Mouse (Mus musculus): ENCODE measurements at regions not wholly inside any gene's neighbourhood (a gene's known extent, or its start where the extent isn't known, plus 50 kb on each side); places are given as distances from the start of the nearest gene placed in this dataset.

GRCm38 (mm10) chr1:92386752-92387151, 86.9 kb downstream of the Ndufa10 start:
- no peak for DNase-seq (ENCODE audit: low spot score in 2 of 2)

DNA sequence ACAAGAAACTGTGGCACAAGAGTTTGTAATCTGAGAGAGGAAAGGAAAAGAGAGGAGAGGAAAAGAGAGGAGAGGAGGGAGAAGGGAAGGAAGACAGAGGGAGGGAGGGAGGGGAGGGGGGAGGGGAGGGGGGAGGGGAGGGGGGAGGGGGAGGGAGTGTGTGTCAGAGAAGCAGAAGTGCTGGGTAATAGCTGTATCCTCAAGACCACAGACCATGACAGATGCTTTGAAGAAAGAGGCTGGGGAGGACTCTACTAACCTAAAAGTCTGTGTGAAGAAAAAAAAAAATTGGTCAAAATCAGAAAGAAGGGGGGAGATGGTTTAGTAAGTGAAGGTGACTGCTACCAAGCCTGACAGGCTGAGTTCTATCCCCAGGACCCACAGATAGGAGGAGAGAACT, 88.7 kb downstream of the Ndufa10 start:
- no peak for DNase-seq (ENCODE audit: low spot score in 2 of 2)

- DNase-seq (ENCODE audit: low spot score in 2 of 2), result no peak
Measured at GRCm38 (mm10) chr1:92383749-92384148, 89.9 kb downstream of the Ndufa10 start.

DNA sequence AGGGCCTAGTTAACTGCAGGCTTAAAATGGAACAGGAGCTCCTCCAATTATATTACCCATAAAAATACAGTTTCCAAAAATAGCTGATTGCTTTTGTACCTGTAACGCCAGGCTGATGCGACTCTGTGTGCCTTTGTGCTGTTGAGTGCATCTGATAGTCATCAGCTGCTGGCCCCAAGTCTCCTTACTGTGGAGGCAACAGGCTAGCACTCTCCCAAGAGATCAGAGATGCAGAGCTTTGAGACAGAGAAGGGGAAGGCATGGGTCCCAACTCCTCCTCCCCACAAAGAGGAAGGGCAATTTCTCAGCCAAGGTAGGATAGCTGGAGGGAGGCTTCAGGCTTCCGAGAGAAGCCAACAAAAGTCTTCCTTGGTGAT, 94.2 kb downstream of the Ndufa10 start:
- DNase-seq (ENCODE audit: low spot score in 2 of 2), result no peak

DNA sequence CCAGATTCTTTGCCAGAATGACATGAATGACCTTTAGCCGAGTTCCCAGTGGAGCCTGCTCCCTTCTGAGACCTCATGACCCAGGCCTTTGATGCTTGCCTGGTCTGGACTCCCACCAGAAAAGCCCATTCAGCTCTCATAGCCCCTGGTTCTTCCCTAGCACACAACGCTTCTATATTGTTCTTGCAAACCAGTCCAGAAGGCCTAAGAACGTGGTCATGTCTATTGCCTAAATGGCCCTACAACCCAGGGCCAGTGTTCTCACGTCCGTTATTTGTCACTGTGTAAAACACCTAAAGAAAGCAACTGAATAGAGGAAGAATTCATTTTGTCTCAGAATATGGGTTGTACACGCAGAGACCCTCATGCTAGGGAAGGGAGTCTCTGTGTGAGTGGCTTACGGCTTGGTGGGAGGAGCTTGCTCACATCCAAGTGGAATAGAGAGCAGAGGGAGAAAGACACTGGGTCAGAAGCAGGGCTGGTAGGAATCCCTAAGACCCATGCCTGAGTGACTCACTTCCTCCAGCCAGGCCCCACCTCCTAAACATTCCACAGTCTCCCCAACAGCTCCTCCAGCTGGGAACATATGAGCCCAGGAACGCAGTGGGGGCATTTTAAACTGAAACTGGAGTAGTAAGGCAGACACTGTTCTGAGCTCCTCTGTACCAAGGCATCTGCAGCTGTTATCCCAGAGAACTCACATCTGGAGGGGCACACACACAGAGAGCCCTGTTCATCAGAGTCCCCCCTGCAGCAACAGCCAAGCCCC, 94.7 kb downstream of the Ndufa10 start:
- no peak for DNase-seq (ENCODE audit: low spot score in 2 of 2)

- DNase-seq (ENCODE audit: low spot score in 2 of 2), result no peak
Measured at GRCm38 (mm10) chr1:92376456-92376855, 97.2 kb downstream of the Ndufa10 start.

DNA sequence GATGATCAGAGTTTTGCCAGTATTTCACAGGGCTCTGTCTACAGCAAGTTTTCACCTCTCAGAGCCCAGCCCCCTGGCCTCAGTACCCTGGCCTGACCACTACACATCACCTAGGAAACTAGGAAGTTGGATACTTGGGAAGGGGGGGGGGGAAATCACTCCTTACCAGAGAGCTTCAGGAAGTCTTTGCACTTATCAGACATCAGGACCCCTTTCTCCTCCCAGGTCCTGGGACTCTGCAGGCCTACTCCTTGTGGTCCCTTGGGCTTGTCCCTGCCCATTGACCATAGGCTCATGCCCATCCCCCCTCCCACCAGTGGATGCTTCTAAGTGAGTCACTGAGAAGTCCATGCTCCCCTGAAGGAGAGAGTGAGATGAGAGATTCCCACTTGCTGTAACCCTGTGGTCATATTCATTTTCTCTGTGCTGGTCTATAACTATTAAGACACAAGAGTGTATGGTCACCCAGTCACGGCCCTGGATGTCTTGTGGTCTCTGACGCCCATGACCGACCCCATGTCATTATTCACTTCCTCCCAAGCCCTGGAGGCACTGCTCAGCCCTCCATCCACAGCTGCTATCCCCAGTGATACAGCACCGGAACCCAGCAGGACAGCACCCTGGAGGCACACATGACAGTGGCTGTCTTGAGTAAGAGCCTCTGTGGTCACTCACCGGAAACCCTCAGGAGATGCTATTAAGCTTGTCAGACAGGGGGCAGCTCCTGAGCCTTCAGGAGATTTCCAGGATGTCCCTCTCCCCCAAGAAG, 101.3 kb downstream of the Ndufa10 start:
- no peak for DNase-seq (ENCODE audit: low spot score in 2 of 2)

DNA sequence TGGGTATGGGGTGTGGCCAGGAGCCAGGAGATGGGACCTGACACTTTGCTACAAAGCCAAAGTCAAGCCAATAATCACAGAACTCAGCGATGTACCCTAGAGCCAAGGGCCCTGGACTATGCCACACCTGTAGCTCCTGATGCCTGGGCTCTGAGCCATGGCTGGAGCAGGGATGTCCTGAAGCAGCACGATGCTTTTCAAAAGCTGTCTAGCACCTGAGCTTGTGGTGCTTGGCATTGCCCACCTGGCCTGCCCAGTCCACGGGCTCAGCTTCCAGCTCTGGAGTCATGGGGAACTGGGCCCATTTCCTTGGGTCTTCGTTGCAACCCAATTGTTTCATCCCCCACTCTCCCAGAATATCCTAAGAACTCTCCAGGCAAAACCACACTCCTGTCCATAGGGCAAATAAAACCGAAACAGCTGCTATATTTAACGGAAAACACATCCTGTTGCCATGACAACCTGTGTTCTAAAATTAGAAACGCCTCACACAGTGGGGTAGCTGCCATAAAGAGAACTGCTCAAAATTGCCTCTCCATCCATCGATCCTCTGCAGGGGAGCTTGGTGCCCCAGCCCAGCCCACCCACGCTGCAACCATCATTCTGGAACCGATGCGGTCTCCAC, 102.2 kb downstream of the Ndufa10 start:
- DNase-seq (ENCODE audit: low spot score in 2 of 2), result peak; percentile 25 to 65

DNA sequence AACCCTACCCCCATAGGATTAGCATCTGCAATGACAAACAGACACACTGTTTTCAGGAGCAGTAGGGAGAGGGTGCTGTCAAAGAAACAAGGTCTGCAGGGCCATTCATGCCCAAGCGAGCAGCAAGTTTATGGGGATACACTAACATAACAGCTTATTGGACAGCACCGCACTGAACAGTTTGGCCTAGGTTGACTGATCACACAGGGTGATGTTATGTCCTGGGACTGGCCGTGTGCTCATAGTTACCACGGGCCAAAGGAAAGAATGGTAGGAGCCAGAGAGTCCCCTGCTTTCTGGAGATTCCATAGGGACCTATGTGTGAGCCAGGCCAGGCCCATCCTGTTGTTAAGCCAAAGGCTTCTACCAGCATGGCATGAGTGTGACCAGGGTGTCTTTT, 102.8 kb downstream of the Ndufa10 start:
- DNase-seq (ENCODE audit: low spot score in 2 of 2), result no peak

- DNase-seq (ENCODE audit: low spot score in 2 of 2), result no peak
Measured at GRCm38 (mm10) chr1:92369972-92370371, 103.7 kb downstream of the Ndufa10 start.

GRCm38 (mm10) chr1:92366249-92366648, 107.4 kb downstream of the Ndufa10 start:
- DNase-seq (ENCODE audit: low spot score in 2 of 2), result no peak

- DNase-seq (ENCODE audit: low spot score in 2 of 2), result no peak
Measured at GRCm38 (mm10) chr1:92365366-92366075, 108.1 kb downstream of the Ndufa10 start.

DNA sequence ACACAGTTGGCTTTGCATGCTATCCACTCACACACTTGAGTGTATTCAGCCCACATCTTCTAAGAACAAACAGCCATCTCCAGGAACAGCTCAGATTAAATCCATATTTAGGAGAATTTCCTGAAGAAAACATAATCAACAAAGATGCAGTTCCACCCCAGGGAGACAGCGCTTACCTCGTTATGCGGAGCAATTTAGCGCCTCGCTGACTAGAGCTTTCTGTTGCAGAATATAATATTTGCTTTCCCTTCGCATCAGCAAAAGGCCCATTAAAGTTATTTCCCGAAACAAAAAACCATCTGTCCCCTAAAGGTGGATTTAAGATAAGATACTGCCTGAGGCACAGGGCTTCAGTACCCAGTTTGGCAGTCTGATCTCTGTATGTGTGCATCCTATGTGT, 112.0 kb downstream of the Ndufa10 start:
- no peak for DNase-seq (ENCODE audit: low spot score in 2 of 2)

DNA sequence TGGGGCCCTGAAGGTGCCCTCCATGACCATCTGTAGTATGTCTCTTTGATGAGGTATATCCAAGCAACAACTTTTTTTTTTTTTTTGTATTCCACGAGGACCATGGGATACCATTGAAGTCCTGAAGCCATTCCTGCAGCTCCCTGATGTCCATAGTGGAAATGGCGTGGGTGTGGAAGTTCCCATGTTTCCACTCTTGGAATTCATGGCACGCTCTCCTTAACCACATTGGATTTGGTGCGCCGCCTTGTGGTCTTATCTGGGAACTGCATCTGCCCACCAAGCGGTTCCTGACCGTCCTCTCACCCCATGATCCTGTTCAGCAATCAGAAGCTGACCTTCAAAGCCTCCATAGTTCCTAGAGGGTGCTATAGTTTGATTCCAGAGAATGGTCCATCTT, 113.4 kb downstream of the Ndufa10 start:
- peak; percentile 65 to 69 for DNase-seq (ENCODE audit: low spot score in 2 of 2)

GRCm38 (mm10) chr1:92359473-92359872, 114.2 kb downstream of the Ndufa10 start:
- DNase-seq (ENCODE audit: low spot score in 2 of 2), result no peak

- DNase-seq (ENCODE audit: low spot score in 2 of 2), result no peak
Measured at GRCm38 (mm10) chr1:92358758-92359287, 114.8 kb downstream of the Ndufa10 start.

DNA sequence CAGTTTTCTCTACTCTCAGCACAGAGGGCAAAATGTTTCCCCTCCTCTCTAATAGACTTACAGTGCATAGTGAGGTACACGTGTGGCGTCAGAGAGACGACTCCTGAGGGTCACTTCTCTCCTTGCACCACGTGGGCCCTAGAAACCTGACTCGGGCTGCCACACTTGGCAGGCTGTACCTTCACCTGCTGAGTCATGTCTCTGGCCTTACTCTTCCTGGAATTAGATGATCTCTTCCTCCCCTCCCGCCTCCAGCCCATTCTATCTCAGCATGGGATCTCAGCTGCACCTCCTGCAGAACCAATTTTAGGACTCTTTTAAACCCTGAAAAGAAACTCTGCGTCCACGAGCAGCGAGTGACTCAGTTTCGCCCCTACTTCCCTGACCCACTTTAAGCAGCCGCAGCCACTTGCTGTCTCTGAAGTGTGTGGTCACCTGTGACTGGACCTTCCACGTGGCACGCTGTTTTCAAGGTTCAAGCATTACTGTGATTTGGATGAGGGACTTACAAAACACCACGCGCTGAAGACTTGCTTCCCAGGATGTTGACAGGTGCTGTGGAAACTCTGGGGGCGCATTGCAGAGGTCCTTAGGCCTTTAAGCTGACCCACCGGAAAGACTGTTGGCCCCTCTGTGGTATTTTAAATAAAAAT, 125.2 kb downstream of the Ndufa10 start:
- no peak for DNase-seq (ENCODE audit: low spot score in 2 of 2)

DNA sequence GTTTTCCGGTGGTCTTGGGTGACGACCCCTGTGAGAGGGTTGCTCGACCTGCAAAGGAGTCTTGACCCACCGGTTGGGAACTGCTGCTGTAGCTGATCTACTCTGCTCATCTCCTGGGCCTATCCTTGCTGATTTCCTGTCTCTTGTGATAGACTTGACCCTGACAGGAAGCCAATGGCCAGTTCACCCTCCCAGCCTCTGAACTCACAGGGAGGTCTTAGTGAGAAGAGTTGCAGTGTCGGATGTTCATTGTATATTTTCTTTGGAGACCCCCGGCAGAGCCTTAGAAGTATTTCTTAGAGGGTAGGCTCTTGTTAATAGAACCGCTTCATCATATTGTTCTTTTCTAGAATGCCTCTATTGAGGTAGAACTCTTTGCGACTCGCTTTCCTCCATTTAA, 126.0 kb downstream of the Ndufa10 start:
- DNase-seq (ENCODE audit: low spot score in 2 of 2), result no peak

GRCm38 (mm10) chr1:92343768-92344167, 129.9 kb downstream of the Ndufa10 start:
- DNase-seq (ENCODE audit: low spot score in 2 of 2), result no peak

- no peak for DNase-seq (ENCODE audit: low spot score in 2 of 2)
Measured at GRCm38 (mm10) chr1:92343161-92343598, 130.5 kb downstream of the Ndufa10 start.

Data from layer of hippocampus, postnatal 14 days (tissue).